Mouse (Mus musculus): ENCODE data around the gene Mfng. TPM values are rescaled to one million over a fixed set of nuclear protein-coding genes. Genes with fewer than 3 reads are reported as not detected.

Gene Mfng
- 1 to 10 TPM; 6.0 to 6.2 TPM for total RNA-seq (2021)
- long read RNA-seq, partial matches to known transcripts, result 0 of 3 reads
- long read RNA-seq, other reads (novel, unspliced or antisense), result 0 of 3 reads

DNA sequence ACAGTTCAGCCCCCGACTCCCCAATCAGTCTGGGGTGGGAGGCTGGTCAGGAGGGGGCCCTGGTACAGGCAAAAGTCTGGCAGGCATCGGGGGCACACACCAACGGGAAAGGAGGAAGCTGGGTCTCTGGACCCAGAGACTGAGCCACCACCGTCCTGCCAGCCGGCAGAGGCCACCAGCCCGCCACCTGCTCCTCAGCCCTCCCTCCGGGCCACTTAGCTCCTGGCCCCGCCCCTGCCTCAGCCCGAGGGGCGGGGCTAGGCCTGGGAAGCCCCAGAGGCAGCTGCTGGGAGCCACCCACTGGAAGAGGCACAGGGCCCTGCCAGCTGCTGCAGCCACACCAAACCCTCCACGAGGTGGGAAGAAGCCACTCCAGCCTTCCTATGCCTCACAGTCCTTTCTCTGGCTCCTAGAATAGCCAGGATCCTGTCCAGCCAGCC, at the start of gene Mfng:
Gene Mfng, minus strand, starts transcription at position 186 of the 440 bp plus-strand sequence.
- peak in 1 of 2 experiments; percentile 31 for DNase-seq (ENCODE audit: low spot score in 2 of 2)

- DNase-seq (ENCODE audit: low spot score in 2 of 2), result no peak
These were observed 42.8 kb upstream of the Mfng start for GRCm38 (mm10) chr15:78816074-78816391.

DNA sequence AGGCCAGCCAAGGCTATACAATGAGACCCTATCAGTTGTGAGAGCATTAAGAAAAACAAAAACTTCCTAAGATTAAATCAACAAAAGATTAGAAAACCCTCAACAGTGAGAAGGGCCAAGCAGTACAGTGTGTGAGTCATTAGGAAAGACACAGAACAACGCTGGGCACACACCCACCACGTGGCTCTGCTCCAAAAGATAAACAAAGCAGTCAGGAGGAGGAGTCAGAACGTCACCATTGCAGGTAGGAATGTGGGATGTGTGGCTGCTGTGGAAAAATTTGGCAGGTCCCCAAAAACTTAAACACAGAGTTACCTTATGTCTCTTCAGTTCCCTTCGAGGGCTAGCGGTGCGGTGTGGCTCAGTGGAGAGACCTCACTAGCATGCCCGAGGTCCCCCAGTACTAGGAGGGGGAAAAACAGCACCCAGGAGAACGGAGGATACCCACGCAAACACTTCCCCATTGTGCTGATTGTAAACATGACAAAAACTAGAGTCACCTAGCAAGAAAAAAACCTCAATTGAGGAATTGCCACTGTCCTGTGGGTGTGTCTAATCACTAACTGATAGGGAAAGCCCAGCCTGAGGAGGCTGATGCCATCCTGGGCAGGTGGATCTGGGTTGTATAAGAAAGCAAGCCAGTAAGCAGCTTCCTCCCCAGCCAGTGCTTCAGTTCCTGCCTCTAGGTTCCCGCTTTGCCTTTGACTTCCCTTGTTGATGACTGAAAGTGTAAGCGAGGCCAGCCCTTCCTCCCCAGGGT, 42.2 kb upstream of the Mfng start:
- DNase-seq (ENCODE audit: low spot score in 2 of 2), result no peak

- DNase-seq (ENCODE audit: low spot score in 2 of 2), result no peak
These were observed 40.3 kb upstream of the Mfng start for GRCm38 (mm10) chr15:78813603-78814002.

DNA sequence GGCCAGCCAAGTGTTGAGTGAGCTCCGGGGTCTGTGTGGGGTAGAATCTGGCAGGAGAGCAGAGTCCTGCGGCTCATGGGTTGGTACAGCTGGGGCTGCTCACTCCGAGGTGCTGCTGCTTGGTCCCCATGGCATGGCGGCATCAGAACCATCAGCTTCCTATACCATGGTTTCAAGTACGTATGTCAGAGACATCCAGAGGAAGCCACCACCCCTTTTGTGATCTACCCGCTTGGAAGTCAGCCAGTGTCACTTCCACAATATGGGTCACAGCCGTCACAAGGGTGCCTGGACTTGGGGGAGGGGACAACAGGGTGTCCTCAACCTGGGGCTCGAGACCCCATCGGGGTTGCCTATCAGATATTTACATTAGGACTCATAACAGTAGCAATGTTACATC, 36.9 kb upstream of the Mfng start:
- no peak for DNase-seq (ENCODE audit: low spot score in 2 of 2)

- DNase-seq (ENCODE audit: low spot score in 2 of 2), result no peak
These were observed 36.5 kb upstream of the Mfng start for GRCm38 (mm10) chr15:78809739-78810138.

- DNase-seq (ENCODE audit: low spot score in 2 of 2), result no peak
These were observed 35.7 kb upstream of the Mfng start for GRCm38 (mm10) chr15:78808980-78809379.

DNA sequence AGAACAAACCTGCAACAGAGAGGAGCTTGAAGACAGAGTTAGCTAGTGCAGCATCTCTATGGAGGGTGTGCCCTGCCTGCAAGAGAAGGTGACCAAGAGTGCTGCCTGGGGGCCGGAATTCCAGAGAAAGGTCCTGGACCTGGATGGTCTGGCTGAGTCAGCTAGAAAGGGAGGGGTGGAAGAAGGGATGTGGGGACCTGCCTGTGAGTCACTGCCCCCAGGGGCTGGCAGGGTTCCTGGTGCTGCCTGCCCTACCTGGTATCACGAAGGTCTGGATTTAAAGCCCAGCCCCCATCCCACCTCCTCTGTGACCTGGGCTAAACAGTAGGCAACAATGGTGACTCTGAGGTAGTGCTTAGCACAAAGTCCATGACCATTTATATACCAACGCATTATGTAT, 33.9 kb upstream of the Mfng start:
- no peak for DNase-seq (ENCODE audit: low spot score in 2 of 2)

- DNase-seq (ENCODE audit: low spot score in 2 of 2), result peak in 1 of 2 experiments; percentile 39
These were observed 33.3 kb upstream of the Mfng start for GRCm38 (mm10) chr15:78806614-78807013.

- DNase-seq (ENCODE audit: low spot score in 2 of 2), result no peak
These were observed 32.1 kb upstream of the Mfng start for GRCm38 (mm10) chr15:78805351-78805750.

DNA sequence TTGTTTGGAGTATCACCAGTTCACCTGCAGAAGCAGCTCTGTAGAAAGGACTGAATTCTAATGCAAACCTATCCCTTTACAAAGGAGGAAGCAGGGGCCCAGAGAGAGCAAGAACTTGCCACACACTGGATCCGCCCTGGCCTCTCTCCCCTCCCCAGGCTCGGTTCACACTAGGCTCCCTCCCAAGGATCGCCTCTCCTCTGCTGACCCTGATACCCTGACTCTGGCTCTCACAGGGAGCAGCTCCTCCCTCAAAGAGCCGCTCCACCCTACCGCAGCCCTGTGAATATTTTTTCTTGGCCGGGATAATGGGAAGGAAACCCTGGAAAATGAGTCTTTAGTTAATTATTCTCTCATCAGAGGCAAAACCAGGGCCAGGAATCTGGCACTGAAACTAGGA, 31.1 kb upstream of the Mfng start:
- DNase-seq (ENCODE audit: low spot score in 2 of 2), result no peak

GRCm38 (mm10) chr15:78803499-78803900, 30.2 kb upstream of the Mfng start:
- DNase-seq (ENCODE audit: low spot score in 2 of 2), result no peak

DNA sequence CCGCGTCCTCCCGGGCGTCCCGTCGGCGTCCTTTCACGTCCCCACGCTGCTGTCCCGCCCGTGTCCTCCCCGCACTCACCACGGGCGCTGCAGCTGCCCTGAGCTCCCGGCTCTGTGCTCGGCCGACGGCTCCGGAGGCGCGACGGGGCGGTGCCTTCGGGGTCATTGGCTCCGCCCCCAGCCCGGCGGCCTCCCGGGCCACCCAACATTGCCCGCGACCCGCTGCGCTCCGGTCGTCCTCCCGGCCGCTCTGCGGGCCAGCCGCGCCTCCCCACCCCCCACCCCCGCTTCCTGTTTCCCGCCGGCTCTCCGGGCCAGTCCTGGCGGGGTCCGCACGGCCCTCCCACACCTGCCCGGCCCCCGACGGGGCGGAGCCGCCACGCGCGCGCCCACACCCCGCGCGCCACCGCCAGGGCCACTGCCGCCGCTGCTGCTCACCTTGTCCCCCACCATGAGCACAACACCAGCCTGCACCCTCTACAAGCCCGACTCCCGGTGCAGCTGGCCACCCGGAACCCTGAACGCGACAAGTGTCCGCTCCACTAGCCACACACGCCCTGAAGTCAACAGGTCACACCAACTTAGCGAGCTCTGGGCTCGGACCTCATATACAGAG, 29.6 kb upstream of the Mfng start, which contains the start of gene Card10:
Gene Card10, minus strand, starts transcription at position 267 of the 616 bp plus-strand sequence.
- no peak for DNase-seq (ENCODE audit: low spot score in 2 of 2)

DNA sequence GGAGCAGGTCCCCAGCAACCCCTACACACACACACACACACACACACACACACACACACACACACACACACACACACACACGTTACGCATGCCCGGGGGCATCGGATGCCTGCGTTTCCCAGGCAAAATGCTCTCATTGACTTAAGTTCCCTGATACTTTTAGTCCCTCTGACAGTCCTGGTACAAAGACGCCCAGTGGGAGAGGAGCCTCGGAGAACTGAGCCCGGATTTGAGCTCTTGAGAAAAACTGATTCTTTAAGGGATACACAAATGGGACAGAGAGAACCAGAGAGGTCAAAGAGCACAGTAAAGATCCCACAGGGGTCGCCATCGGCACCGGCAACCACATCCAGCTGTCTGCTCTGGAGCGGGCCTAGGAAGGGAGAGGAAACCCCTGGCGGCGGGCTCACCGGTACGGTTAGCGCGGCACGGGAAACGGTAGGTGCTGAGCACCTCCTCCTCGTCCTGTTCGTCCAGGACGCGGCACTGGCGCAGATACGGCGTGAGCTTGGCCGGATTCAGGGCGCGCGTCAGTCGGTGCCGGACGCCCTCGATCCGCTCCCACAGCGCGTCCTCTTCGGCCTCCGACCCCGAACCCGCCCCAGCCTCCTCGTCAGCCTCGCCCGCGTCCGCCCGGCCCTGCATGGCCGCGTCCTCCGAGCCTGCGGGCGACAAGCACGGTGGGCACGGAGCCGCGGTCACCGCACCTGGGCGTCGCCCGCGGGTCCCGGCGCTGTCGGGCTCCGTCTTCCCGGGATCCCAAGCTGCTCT, 28.9 kb upstream of the Mfng start:
- no peak for DNase-seq (ENCODE audit: low spot score in 2 of 2)

DNA sequence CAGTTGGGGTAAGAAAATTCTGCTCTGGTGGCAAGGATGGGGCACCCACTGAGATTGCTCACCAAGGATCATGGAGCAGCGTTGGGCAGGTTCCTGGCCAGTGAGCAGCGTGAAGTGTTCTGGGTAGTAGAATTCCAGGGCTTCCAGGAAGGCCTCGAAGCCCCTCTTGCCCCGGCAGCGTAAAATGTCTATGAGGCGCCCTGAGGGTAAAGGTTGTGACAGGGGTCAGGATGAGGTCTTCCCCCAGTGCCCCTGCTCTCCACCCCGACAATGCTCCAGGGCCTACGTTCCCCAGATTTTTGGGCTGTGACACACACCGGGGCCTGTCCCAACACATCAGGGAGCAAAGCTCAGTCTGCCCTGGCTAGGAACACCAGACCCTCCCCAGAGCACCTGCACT, 28.3 kb upstream of the Mfng start:
- no peak for DNase-seq (ENCODE audit: low spot score in 2 of 2)

GRCm38 (mm10) chr15:78799029-78799428, 25.8 kb upstream of the Mfng start:
- DNase-seq (ENCODE audit: low spot score in 2 of 2), result peak in 1 of 2 experiments; percentile 33

- no peak for DNase-seq (ENCODE audit: low spot score in 2 of 2)
These were observed 23.7 kb upstream of the Mfng start for GRCm38 (mm10) chr15:78797060-78797329.

DNA sequence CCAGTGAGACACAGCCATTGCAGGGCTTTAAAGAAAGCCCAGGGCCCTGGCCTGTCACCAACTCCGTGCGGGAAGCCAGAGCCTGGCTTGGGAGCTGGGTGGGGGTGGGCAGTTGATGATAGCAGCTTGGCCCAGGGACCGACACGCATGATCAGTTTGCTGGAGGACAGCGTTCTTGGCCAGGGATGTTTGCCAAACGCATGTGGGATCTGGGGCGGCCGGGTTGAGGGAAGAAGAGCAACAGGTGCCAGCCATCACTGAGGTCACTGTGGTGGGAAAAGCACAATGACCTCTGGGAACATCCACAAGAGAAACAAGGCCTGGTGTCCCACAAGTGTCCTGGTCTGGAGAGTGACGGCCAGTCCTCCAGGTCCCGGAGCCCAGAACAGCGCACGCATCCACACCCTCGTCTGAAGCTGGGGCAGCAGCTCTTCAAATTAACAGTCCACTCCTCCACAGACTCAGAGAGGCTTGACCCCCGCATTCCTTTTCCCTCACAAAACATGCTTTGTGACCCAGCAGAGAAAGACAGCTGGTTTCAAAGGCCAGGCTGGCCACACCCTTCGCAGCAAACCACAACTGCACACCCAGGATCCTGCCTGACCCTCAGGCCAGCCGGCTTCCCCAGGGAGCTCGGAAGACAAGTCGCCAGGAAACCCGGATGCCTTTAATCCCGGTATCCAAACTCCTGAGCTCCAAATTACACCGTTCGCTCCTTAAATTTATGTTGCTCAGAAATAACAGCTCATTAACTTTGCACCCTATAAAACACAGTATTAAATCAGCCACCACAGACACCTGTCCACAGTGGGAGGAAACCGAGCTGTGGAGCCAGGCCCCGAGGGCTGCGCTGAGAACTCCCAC, 23.2 kb upstream of the Mfng start:
- DNase-seq (ENCODE audit: low spot score in 2 of 2), result no peak

GRCm38 (mm10) chr15:78790990-78791389, 17.7 kb upstream of the Mfng start:
- DNase-seq (ENCODE audit: low spot score in 2 of 2), result no peak

DNA sequence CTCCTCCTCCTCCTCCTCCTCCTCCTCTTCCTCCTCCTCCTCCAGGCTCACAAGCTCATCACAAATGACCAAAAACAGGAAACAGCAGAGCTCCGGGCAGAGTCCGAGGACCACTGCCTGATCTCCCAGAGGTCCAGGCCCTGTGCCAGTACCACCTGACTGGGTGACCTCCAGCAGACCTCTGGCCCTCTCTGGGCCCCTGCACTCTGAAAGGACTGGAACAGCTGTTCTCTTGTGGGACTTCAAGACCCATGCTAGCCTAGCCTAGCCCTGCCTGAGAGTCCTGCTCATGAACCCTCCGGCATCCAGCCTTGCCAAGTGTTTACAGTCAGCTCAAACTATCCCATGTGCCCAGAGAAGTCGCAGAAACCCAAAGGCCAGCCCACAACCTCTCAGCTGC, 17.2 kb upstream of the Mfng start:
- no peak for DNase-seq (ENCODE audit: low spot score in 2 of 2)

DNA sequence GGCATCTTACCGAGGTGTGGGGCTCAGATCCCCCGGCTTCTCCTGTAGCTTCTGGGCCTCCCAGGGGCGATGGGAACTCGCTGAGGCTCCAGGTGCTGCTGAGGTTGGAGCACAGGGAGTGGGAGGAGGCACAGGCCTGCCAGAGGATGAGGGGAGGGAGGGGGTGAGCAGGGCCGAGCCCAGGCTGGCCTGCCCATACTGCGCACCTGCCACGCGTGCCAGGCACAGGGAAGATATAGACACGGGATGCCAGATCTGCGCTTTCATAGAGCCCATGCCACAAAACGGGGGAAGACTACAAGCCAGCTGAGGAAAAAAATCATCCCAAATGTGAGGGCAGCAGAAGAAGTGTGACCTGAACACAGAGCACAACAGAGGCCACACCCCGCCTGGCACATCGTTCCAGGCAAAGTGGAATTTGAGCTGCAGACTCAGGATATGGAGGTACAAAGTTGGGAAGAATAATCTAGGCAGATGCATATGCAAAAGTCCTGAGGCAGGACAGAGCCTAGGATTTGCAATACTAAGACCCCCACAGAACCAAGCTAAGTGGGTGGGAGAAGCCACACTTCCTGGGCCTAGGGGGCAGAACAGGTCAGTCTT, 16.5 kb upstream of the Mfng start:
- DNase-seq (ENCODE audit: low spot score in 2 of 2), result no peak
